Mouse (Mus musculus) ES-Bruce4 (cell line): Measurements from ENCODE around the gene Ccl28. TPM values are rescaled to one million over a fixed set of nuclear protein-coding genes. Genes with fewer than 3 reads are reported as not detected.
"Not testable (repeated sequence)": the region's sequence is repeated elsewhere in the genome, so short reads cannot be mapped to it uniquely, and the experiment has no call there.

Experiments
- H3K27ac ChIP-seq: 2 replicates; pipeline ENCODE4 v1.5.1; 2012; ENCODE audit warnings: low read length, inconsistent platforms; ENCODE audit not compliant: insufficient read depth
- H3K27me3 ChIP-seq: 2 replicates; pipeline ENCODE4 v1.6.1; 2012; ENCODE audit warnings: mild to moderate bottlenecking, low read length, inconsistent platforms; ENCODE audit not compliant: control insufficient read depth, poor library complexity, insufficient read depth, severe bottlenecking
- H3K36me3 ChIP-seq: 2 replicates; pipeline ENCODE4 v1.6.1; 2012; ENCODE audit warnings: inconsistent platforms, mild to moderate bottlenecking, low read length, moderate library complexity; ENCODE audit not compliant: control insufficient read depth, poor library complexity, insufficient read depth, severe bottlenecking
- H3K4me1 ChIP-seq: one replicate; pipeline ENCODE4 v1.8.1; 2011; ENCODE audit warnings: low read length; ENCODE audit not compliant: control insufficient read depth, insufficient read depth
- H3K4me3 ChIP-seq: 2 replicates; pipeline ENCODE4 v1.5.1; 2011; ENCODE audit warnings: low read depth, mild to moderate bottlenecking, low read length
- H3K9ac ChIP-seq: 2 replicates; pipeline ENCODE4 v1.6.1; 2012; ENCODE audit warnings: low read depth, mild to moderate bottlenecking, inconsistent platforms; ENCODE audit not compliant: poor library complexity, severe bottlenecking
- H3K9me3 ChIP-seq: replicated peaks from 2 replicates; pipeline ENCODE4 v1.6.1; 2012; ENCODE audit warnings: mild to moderate bottlenecking, low read length, inconsistent platforms; ENCODE audit not compliant: control insufficient read depth, poor library complexity, insufficient read depth, severe bottlenecking
- CTCF ChIP-seq: IDR thresholded peaks from one replicate; pipeline ENCODE4 v1.8.1; 2011; ENCODE audit warnings: low read depth, low read length
- EP300 ChIP-seq: IDR thresholded peaks from 2 replicates; pipeline ENCODE4 v1.6.1; 2011; ENCODE audit warnings: low read depth, low read length; ENCODE audit not compliant: insufficient read depth
- POLR2A ChIP-seq: IDR thresholded peaks from one replicate; pipeline ENCODE4 v1.8.1; 2011; ENCODE audit warnings: low read length; ENCODE audit not compliant: insufficient read depth
- polyA plus RNA-seq: library from polyadenylated mRNA; stranded (reverse); fragments of >200 nt; gene quantifications from 2 replicates; pipeline ENCODE4 v1.2.4, GENCODE M21; 2011; ENCODE audit warnings: low read depth; ENCODE audit not compliant: missing spikeins, insufficient read depth, insufficient read length

Ccl28 gene
- polyA plus RNA-seq = 0.75 and 0.94 TPM in 2 replicates

GRCm38 (mm10) chr13:119623634-119624033, at the start of gene Ccl28:
TSS of gene Ccl28 (plus strand) at chr13:119623819.
- Histone ChIP-seq H3K9ac (no peak within 1 kb of the TSS), H3K4me1 (no peaks in the 10 kb centered on the region), H3K36me3 (no peaks in the 10 kb centered on the region), H3K27ac (no peak within 1 kb of the TSS), H3K27me3 (no peaks in the 10 kb centered on the region), H3K4me3 (no peak within 1 kb of the TSS), H3K9me3 (no peaks in the 10 kb centered on the region)
- no peak for TF ChIP-seq POLR2A
- TF ChIP-seq CTCF = no peak
- TF ChIP-seq EP300 = no peak

- H3K36me3 ChIP-seq, H3K27me3 ChIP-seq: not testable (repeated sequence)
Observed at GRCm38 (mm10) chr13:119596321-119597211, 27.1 kb upstream of the Ccl28 start.

DNA sequence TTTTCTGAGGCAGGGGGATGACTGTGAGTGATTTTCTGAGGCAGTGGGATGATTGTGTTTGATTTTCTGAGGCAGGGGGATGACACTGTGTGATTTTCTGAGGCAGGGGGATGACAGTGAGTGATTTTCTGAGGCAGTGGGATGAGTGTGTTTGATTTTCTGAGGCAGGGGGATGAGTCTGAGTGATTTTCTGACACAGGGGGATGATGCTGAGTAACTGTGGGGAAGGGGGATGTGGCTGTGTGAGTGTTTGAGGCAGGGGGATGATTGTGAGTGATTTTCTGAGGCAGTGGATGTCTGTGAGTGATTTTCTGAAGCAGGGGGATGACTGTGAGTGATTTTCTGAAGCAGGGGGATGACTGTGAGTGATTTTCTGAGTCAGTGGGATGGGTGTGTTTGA, 25.2 kb upstream of the Ccl28 start:
- not testable (repeated sequence) for H3K4me3 ChIP-seq, H3K9me3 ChIP-seq, H3K27me3 ChIP-seq, H3K36me3 ChIP-seq, H3K4me1 ChIP-seq, H3K9ac ChIP-seq
- peak overlapping the region; percentile 2; the same call in 1 of the 2 replicates for H3K27ac ChIP-seq

More at GRCm38 (mm10) chr13:119596321-119597211, 27.1 kb upstream of the Ccl28 start:
- H3K9me3 ChIP-seq, H3K4me3 ChIP-seq, H3K9ac ChIP-seq, H3K4me1 ChIP-seq: not testable (repeated sequence)
- peak overlapping the region; percentile 41 for H3K27ac ChIP-seq

- not testable (repeated sequence) for H3K36me3 ChIP-seq, H3K9ac ChIP-seq, H3K4me1 ChIP-seq, H3K27me3 ChIP-seq, H3K4me3 ChIP-seq, H3K9me3 ChIP-seq
- peak overlapping the region; percentile 2; the same call in 1 of the 2 replicates for H3K27ac ChIP-seq
Observed at GRCm38 (mm10) chr13:119599066-119599465, 24.6 kb upstream of the Ccl28 start.

DNA sequence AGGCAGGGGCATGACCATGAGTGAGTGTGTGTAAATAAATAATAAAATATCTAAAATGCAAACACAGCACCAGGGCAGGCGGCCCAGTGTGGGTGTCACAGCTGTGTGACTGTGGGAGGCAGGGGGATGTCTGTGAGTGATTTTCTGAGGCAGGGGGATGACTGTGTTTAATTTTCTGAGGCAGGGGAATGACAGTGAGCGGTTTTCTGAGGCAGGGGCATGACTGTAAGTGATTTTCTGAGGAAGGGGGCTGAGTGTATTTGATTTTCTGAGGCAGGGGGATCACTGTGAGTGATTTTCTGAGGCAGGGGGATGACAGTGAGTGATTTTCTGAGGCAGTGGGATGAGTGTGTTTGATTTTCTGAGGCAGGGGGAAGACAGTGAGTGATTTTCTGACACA, 24.1 kb upstream of the Ccl28 start:
- H3K9me3 ChIP-seq, H3K9ac ChIP-seq, H3K36me3 ChIP-seq, H3K4me3 ChIP-seq, H3K4me1 ChIP-seq, H3K27ac ChIP-seq, H3K27me3 ChIP-seq: not testable (repeated sequence)

- H3K4me1 ChIP-seq, H3K27ac ChIP-seq, H3K9ac ChIP-seq, H3K4me3 ChIP-seq, H3K9me3 ChIP-seq, H3K36me3 ChIP-seq, H3K27me3 ChIP-seq: not testable (repeated sequence)
Observed at GRCm38 (mm10) chr13:119600166-119600565, 23.5 kb upstream of the Ccl28 start.

DNA sequence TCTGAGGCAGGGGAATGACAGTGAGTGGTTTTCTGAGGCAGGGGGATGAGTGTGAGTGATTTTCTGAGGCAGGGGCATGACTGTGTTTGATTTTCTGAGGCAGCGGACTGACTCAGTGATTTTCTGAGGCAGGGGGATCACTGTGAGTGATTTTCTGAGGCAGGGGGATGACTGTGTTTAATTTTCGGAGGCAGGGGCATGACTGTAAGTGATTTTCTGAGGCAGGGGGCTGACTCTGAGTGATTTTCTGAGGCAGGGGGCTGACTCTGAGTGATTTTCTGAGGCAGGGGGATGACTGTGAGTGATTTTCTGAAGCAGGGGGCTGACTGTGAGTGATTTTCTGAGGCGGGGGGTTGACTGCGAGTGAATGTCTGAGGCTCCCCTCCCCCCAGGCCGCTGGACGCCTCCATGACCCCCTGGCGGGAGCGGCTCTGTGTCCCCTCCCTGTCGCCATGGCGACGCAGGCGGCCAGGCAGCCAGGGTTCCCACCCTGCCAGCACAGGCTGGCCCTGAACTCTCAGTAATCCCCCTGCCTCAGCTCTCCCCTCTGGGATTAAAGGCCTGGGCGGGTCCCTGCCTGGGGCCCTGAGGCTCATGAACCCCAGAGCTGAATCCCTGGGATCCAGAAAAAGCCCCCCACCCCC, 20.8 kb upstream of the Ccl28 start:
- not testable (repeated sequence) for H3K9ac ChIP-seq, H3K36me3 ChIP-seq, H3K4me3 ChIP-seq, H3K27ac ChIP-seq, H3K9me3 ChIP-seq, H3K4me1 ChIP-seq, H3K27me3 ChIP-seq

DNA sequence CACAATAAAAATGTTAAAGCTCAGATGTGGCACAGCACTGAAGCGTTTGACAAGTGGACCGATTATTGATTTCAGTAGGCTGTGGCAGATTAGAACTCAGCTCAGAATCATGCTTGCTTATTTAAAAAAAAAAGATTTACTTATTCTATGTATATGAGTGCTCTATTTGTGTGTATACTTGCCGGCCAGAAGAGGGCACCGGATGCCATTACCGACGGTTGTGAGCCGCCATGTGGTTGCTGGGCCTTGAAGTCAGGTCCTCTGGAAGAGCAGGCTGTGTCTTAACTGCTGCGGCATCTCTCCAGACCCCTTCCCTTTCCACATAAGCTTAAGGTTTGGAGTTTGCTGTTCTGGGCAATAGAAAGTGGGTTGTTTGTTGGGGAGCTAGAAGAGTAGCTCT, 19.7 kb upstream of the Ccl28 start:
- H3K4me1 ChIP-seq, H3K27me3 ChIP-seq, H3K27ac ChIP-seq, H3K36me3 ChIP-seq, H3K9ac ChIP-seq, H3K4me3 ChIP-seq, H3K9me3 ChIP-seq: not testable (repeated sequence)

DNA sequence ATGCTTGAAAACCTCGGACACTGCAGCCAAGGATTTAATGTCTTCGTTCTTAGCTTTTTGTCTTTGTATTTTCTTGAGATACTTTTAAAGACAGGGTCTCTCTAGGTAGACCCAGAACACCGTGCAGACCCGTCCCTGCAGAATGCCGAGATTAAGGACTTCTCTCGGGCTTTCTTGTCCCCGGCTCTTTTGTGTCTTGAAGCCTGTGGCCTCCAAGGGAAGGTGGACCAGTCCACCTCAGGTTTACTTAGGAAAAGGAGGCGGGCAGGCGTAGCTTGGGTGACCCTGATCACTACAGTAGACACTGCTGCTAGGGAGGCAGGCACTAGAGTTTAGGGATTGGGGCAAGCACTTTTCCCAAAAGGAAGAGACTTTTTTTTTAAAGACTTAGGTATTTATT, 19.3 kb upstream of the Ccl28 start:
- H3K9me3 ChIP-seq, H3K27ac ChIP-seq, H3K4me1 ChIP-seq, H3K9ac ChIP-seq, H3K27me3 ChIP-seq, H3K36me3 ChIP-seq, H3K4me3 ChIP-seq: not testable (repeated sequence)
